Mouse (Mus musculus) hindbrain, embryonic 15.5 days (tissue): ENCODE results near the gene Fzr1. TPM values are rescaled to one million over a fixed set of nuclear protein-coding genes. Genes with fewer than 3 reads are reported as not detected.
A peak's percentile ranks its signal among the peaks of the same experiment; 100 is the strongest.

Experiments used
- ATAC-seq: fragments of 200-750 bp; cut with Nextera tagmentation; 2 replicates; pipeline ENCODE4 v1.8.0; 2017; ENCODE audit warnings: low read depth, moderate number of reproducible peaks, moderate TSS enrichment; ENCODE audit not compliant: low FRiP score
- H3K27ac ChIP-seq: fragments of 300-500 bp; sonication (generic); replicated peaks from 2 replicates; pipeline ENCODE4 v1.5.1; 2015; ENCODE audit warnings: mild to moderate bottlenecking, inconsistent platforms
- H3K27me3 ChIP-seq: fragments of 300-500 bp; sonication (generic); 2 replicates; pipeline ENCODE4 v1.6.1; 2015; ENCODE audit warnings: control low read depth, inconsistent platforms
- H3K36me3 ChIP-seq: fragments of 300-500 bp; sonication (generic); 2 replicates; pipeline ENCODE4 v1.6.1; 2015; ENCODE audit warnings: control low read depth, inconsistent platforms
- H3K4me1 ChIP-seq: fragments of 300-500 bp; sonication (generic); replicated peaks from 2 replicates; pipeline ENCODE4 v1.6.1; 2015; ENCODE audit warnings: control low read depth, inconsistent platforms
- H3K4me2 ChIP-seq: fragments of 300-500 bp; sonication (generic); 2 replicates; pipeline ENCODE4 v1.6.1; 2015; ENCODE audit warnings: moderate library complexity, mild to moderate bottlenecking, inconsistent platforms
- H3K4me3 ChIP-seq: fragments of 300-500 bp; sonication (generic); 2 replicates; pipeline ENCODE4 v1.5.1; 2015; ENCODE audit warnings: mild to moderate bottlenecking, inconsistent platforms
- H3K9ac ChIP-seq: fragments of 300-500 bp; sonication (generic); 2 replicates; pipeline ENCODE4 v1.6.1; 2015; ENCODE audit warnings: inconsistent platforms
- H3K9me3 ChIP-seq: fragments of 300-500 bp; sonication (generic); 2 replicates; pipeline ENCODE4 v1.6.1; 2016; ENCODE audit warnings: control low read depth, inconsistent platforms
- WGBS: fragments of 180-500 bp; shearing (Covaris S2); methylation state at CpG from one replicate; pipeline ENCODE4 v1.1.7; 2015; 5-methylcytosine and 5-hydroxymethylcytosine counted together
- polyA plus RNA-seq: library from polyadenylated mRNA; unstranded; fragments of >200 nt; fragmentation: Nextera tagmentation; extraction: Ambion mirVana; gene quantifications from 2 replicates; pipeline ENCODE4 v1.2.1, GENCODE M21; 2015

The Fzr1 gene
- polyA plus RNA-seq, 1 experiment from 2014 or later: 152 TPM

DNA sequence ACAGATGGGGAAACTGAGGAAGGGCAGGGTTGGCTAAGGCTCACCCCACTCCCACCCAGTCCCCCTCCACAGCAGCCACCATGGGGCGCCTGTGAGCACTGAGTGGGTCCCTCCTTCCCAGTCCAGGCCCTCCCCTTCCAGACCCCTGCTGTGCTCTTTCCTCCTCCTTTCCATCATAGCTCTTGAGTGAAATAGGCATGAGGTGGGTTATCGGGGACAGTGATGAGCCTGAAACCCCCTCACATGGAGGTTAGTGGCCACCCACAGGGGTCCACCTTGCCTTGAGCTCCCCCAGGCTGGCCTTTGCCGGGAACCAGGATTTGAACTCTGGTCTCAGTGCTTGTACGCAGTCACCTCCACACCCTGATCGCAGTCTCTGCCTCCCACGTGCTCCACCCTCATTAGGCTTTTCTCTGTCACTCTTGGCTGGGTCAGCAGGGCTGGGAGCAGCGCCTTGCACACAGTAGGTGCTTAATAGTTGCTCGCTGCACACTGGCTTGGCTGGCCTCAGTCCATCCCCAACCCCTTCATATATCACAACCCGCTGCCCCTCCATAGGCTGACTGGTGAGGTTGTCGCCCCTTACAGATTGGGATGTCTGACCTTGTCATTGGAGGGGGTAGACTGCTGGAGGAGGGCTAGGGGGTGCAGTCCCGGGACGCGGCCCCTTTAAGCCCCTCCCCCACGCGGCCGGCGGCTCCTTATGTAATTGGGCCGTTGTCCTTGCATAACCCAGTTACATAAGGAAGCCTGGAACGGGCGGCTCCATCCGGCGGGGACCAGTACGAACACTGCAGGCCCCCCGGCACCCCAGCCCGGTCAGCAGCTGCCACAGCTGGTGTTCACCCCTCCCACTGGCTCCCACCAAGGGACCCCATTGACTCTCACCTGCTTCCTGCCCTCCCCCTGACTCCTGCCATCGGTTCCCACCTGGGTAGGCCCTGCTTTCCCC, 35.3 kb upstream of the Fzr1 start:
- Histone ChIP-seq H3K4me3 (no peak overlapping the region), H3K9ac (no peak overlapping the region), H3K36me3 (no peaks in the 10 kb centered on the region), H3K9me3 (no peaks in the 10 kb centered on the region), H3K27ac (peak overlapping the region; percentile 23), H3K4me2 (peak overlapping the region; percentile 31), H3K4me1 (peaks cover 89% of the 10 kb centered on the region), H3K27me3 (no peaks in the 10 kb centered on the region)
- WGBS: 26% methylated on average over 26 of the region's 26 CpGs
- ATAC-seq: no peak

DNA sequence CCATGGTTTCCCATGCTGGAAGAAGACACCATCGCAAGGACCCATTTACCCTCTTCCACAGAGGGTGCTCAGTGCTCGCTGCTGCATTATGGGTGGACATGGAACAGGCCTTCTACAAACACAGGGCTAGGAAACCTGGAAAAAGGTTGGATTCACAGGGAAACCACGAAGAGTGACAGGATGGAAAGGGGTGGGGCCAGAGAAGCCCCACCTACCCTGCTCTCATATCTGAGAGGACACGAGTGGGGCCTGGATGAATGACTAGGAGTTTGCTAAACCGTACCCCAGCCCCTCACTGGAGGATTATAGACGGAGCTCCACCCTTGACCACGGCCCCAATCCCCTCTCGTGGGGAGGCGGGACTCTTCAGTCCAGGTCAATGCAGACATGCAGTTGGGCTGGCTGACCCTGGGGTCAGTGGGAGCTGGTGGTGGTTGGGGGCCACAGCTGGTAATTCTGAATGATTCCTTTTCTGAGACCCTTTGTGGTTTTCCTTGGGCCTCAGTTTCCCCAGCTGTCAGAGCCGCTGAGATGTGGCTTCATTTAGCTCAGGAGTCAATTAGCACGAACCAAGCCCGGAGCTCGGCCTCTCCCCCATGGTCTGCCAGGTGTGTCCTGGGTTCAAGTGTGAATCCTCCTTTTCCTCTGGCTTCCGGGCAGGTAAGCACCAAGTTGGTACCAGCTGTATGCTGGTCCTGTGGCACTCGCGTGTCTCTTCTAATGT, 34.4 kb upstream of the Fzr1 start:
- Histone ChIP-seq H3K4me3 (no peak overlapping the region), H3K9ac (no peak overlapping the region), H3K36me3 (no peaks in the 10 kb centered on the region), H3K9me3 (no peaks in the 10 kb centered on the region), H3K27ac (peak overlapping the region; percentile 75), H3K4me1 (peaks cover 89% of the 10 kb centered on the region), H3K4me2 (no peak overlapping the region), H3K27me3 (peaks cover 5% of the 10 kb centered on the region; the same call in 1 of the 2 replicates)
- no peak for ATAC-seq
- 77% methylated on average over 16 of the region's 16 CpGs for WGBS

DNA sequence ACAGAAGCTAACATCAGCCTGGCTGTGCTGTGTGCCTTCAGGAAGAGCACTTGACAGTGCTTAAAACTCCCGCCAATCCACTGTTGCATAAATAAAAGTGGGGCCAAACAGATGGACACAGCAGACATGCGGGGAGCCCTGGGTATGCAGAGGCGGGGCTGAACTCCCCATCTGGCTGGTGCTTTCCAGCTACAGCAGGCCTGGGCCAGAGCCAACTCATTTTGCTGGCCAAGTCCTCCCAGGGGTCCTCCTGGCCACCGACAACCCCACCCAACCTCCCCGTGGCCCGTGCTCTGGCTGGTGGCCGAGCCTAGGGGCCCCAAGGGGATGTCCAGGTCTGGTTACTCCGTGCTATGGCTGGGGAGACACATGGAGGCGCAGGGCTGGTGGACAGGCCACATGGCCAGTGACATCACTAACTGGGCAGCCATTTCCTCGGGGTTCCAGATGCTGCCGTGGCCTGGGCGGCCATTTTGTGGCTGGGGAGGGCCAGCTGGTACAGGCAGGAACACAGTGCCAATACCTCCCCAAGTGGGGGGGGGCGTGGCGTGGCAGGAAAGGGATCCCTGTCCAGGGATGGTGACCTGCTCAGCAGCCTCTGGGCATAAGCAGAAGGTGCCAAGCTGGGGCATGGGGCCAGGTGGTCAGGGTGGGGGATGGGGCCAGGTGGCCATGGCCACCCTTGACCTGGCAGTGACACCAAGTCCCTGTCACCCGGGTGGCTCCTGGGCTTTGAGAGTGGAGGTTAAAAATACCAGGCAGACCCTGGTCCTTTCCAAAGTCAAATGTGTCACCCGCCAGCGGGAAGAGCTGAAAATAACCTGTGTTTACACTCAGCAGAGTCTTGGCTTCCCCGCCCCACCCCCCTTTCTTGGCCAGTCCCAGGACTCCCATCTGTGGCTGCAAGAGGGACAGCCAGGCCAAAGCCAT, 33.4 kb upstream of the Fzr1 start:
- 42% methylated on average over 18 of the region's 18 CpGs for WGBS
- 0 out of 2 replicates have a peak, but pooled peaks have one; percentile 7 for ATAC-seq

DNA sequence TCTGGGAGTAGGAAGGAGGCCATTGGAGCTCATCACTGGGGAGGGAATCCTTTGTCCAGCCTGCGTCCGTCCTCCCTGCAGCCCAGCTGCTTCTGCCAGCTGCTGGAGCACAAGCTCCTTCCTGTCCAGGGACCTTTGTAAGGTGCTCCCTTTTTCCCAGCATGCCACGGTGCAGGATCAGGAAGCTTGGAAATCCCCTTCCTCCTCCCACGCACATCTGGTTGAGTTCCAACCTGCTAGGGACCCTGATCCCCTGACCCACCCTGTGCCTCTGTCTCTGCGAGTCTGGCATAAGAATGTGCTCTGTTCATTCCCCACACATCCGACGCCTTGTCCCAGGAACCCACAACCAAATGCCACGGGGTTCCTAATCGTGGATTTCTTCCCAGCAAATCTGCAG, 32.7 kb upstream of the Fzr1 start:
- H3K27me3 ChIP-seq: peaks cover 9% of the 10 kb centered on the region; the same call in 1 of the 2 replicates
- H3K4me1 ChIP-seq: peaks cover 86% of the 10 kb centered on the region
- no peak overlapping the region for H3K9ac ChIP-seq
- H3K4me2 ChIP-seq: no peak overlapping the region
- ATAC-seq: no peak
- H3K27ac ChIP-seq: peak overlapping the region; percentile 75
- no peaks in the 10 kb centered on the region for H3K9me3 ChIP-seq
- peaks cover 12% of the 10 kb centered on the region for H3K36me3 ChIP-seq
- no peak overlapping the region for H3K4me3 ChIP-seq
- 68% methylated on average over 9 of the region's 9 CpGs for WGBS

More for the DNA sequence above, 33.4 kb upstream of the Fzr1 start:
- Histone ChIP-seq H3K27ac (peak overlapping the region; percentile 75), H3K9ac (no peak overlapping the region), H3K9me3 (no peaks in the 10 kb centered on the region), H3K4me3 (no peak overlapping the region), H3K36me3 (peaks cover 6% of the 10 kb centered on the region), H3K27me3 (peaks cover 7% of the 10 kb centered on the region; the same call in 1 of the 2 replicates), H3K4me1 (peaks cover 89% of the 10 kb centered on the region), H3K4me2 (peak overlapping the region; percentile 5; the same call in 1 of the 2 replicates)

DNA sequence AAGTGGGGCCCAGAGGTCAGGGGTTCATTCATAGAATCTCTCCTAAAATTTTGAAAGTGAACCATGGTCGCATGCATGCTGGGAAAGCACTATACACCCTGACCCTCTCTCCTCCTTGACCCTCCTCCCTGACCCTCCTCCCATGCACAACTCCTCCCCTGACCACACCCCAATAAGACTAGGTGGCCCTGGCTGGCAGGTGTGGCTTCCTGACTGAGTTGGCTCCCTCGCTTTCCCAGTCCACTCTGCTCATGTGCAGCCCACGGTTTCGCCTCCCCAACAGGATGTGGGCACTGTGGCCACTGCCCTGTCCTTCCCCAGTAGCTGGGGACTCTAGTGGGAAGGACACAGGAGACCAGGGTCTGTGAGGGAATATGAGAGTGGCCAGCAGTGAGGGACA, 32.0 kb upstream of the Fzr1 start:
- WGBS: 70% methylated on average over 4 of the region's 4 CpGs
- Histone ChIP-seq H3K27ac (peak overlapping the region; percentile 75; the same call in 1 of the 2 replicates), H3K9ac (no peak overlapping the region), H3K9me3 (no peaks in the 10 kb centered on the region), H3K4me2 (no peak overlapping the region), H3K4me1 (peaks cover 80% of the 10 kb centered on the region), H3K27me3 (peaks cover 9% of the 10 kb centered on the region; the same call in 1 of the 2 replicates), H3K36me3 (peaks cover 18% of the 10 kb centered on the region), H3K4me3 (no peak overlapping the region)
- no peak for ATAC-seq

DNA sequence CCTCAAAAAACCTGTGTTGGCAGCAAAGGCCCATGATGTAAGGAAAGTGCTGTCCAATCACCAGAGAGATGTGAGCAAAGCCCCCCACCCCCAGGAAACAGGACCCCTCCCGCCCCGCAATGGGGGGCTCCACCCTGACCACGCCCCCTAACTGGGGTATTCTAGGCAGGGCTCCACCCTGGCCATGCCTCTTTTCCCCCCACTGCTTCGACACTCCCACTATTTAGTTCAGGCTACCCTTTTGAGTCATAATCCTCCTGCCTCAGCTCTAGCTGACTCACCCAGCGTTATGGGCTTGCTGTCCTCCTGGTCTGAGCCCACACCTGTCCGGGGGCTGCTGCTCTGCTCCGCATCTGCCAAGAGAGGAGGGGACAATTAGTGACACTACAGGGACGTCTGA, 31.0 kb upstream of the Fzr1 start:
- Histone ChIP-seq H3K9me3 (no peaks in the 10 kb centered on the region), H3K27me3 (peaks cover 9% of the 10 kb centered on the region; the same call in 1 of the 2 replicates), H3K27ac (0 out of 2 replicates have a peak overlapping the region, but pooled peaks have one; percentile 22), H3K9ac (no peak overlapping the region), H3K36me3 (peaks cover 25% of the 10 kb centered on the region), H3K4me1 (peaks cover 74% of the 10 kb centered on the region), H3K4me2 (no peak overlapping the region), H3K4me3 (no peak overlapping the region)
- ATAC-seq: no peak
- WGBS: 19% methylated on average over 8 of the region's 8 CpGs

DNA sequence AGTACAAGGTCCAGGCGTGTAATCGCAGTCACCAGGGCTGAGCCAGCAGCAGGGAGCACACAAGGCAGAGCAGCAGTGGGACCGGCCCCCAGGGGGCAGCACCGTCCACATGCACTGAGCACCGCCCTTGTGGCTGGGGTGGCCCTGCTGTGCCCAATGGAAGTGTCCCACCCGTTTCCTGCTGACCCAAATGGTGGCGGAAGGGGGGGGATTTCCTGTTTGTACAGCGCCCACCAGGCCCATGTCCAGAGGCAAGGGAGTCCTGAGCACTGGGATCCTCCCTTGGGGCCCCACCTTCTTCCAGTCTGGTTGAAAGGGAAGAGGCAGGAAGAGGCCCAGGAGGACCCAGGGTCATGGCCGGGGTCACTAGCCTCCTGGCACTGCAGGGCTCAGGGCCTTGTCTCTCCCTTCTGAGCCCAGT, 30.6 kb upstream of the Fzr1 start:
- Histone ChIP-seq H3K4me2 (no peak overlapping the region), H3K36me3 (peaks cover 29% of the 10 kb centered on the region), H3K4me3 (no peak overlapping the region), H3K4me1 (peaks cover 70% of the 10 kb centered on the region), H3K27ac (no peak overlapping the region), H3K9me3 (no peaks in the 10 kb centered on the region), H3K9ac (no peak overlapping the region), H3K27me3 (peaks cover 9% of the 10 kb centered on the region; the same call in 1 of the 2 replicates)
- 19% methylated on average over 9 of the region's 9 CpGs for WGBS
- no peak for ATAC-seq

DNA sequence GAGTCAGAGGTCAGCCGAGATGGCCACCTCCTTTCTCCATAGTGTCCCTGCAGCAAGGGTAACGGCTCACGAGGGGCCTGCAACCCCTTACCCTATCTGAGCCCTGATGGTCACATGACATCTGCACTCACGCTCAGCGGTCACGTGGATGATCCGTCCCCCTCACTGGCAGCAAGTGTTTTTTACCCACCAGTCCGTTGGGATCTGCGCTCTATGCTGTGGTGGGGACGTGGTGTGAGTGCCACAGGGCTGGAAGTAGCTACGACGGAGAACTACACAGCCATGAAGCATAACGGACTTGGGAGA, 30.1 kb upstream of the Fzr1 start:
- ATAC-seq: no peak
- H3K36me3 ChIP-seq: peaks cover 29% of the 10 kb centered on the region
- H3K27ac ChIP-seq: no peak overlapping the region
- H3K9me3 ChIP-seq: no peaks in the 10 kb centered on the region
- peaks cover 9% of the 10 kb centered on the region; the same call in 1 of the 2 replicates for H3K27me3 ChIP-seq
- H3K4me2 ChIP-seq: no peak overlapping the region
- peaks cover 69% of the 10 kb centered on the region for H3K4me1 ChIP-seq
- H3K9ac ChIP-seq: no peak overlapping the region
- H3K4me3 ChIP-seq: no peak overlapping the region
- 48% methylated on average over 13 of the region's 13 CpGs for WGBS

DNA sequence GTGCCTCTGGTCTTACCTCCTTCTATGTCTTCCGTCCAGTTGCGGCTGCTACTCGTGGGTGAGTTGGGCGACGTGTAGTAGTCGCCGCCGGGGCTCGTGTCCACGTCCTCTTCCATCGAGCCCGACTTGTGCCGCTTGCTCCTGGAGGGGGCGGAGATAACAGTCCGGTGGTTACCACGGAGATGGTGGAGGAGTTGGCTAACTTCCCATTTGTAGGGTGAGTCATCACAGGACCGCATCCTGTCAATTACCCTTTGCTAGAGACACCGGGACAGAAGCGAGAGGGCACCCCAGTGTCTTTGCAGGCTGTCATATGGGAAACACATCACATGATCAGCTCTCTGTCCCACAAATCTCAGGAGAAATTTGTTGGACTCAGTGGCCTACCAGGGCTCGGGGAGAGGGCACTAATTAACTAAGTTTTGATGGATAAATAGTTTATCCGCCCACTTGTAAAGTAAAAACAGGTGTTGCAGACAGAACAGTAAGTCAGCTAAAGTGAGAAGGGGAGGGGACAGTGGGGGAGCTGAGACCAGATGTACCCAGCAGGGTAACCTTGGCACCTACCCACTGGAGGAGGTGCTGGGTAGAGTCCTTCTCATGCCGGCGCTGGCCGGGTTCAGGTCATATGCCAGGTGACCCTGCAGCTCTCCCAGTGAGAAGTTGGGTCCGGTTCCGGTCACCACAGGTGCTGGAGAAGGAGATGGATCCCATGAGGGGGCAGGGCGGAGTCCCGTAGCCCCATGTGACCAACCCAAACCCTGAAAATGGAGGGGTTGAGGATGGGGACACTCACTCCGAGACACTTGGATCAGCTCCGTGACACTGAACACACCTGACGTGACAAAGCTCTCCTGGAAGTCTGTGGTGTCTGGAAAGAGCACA, 29.5 kb upstream of the Fzr1 start:
- 0 out of 2 replicates have a peak overlapping the region, but pooled peaks have one; percentile 21 for H3K9ac ChIP-seq
- no peaks in the 10 kb centered on the region for H3K9me3 ChIP-seq
- H3K4me2 ChIP-seq: peak overlapping the region; percentile 36
- 27% methylated on average over 31 of the region's 31 CpGs for WGBS
- peak overlapping the region; percentile 28; the same call in 1 of the 2 replicates for H3K27ac ChIP-seq
- ATAC-seq: no peak
- peaks cover 69% of the 10 kb centered on the region for H3K4me1 ChIP-seq
- H3K27me3 ChIP-seq: peaks cover 9% of the 10 kb centered on the region; the same call in 1 of the 2 replicates
- H3K4me3 ChIP-seq: peak overlapping the region; percentile 17; the same call in 1 of the 2 replicates
- H3K36me3 ChIP-seq: peaks cover 29% of the 10 kb centered on the region
